Mouse (Mus musculus) intestine, embryonic 15.5 days (tissue): ENCODE measurements at regions not wholly inside any gene's neighbourhood (a gene's known extent, or its start where the extent isn't known, plus 50 kb on each side); places are given as distances from the start of the nearest gene placed in this dataset.

Experiments used
- ATAC-seq: fragments of 200-750 bp; cut with Nextera tagmentation; 2 replicates; pipeline ENCODE4 v1.8.0; 2017; ENCODE audit warnings: moderate TSS enrichment, moderate library complexity
- H3K27ac ChIP-seq: fragments of 300-500 bp; sonication (generic); 2 replicates; pipeline ENCODE4 v1.5.1; 2015; ENCODE audit warnings: mild to moderate bottlenecking, inconsistent platforms
- H3K27me3 ChIP-seq: fragments of 300-500 bp; sonication (generic); replicated peaks from 2 replicates; pipeline ENCODE4 v1.6.1; 2015; ENCODE audit warnings: inconsistent platforms
- H3K36me3 ChIP-seq: fragments of 300-500 bp; sonication (generic); 2 replicates; pipeline ENCODE4 v1.6.1; 2015; ENCODE audit warnings: inconsistent platforms
- H3K4me1 ChIP-seq: fragments of 300-500 bp; sonication (generic); replicated peaks from 2 replicates; pipeline ENCODE4 v1.6.1; 2015; ENCODE audit warnings: inconsistent platforms
- H3K4me2 ChIP-seq: fragments of 300-500 bp; sonication (generic); replicated peaks from 2 replicates; pipeline ENCODE4 v1.6.1; 2015; ENCODE audit warnings: mild to moderate bottlenecking, inconsistent platforms
- H3K4me3 ChIP-seq: fragments of 300-500 bp; sonication (generic); replicated peaks from 2 replicates; pipeline ENCODE4 v1.5.1; 2015; ENCODE audit warnings: inconsistent platforms
- H3K9ac ChIP-seq: fragments of 300-500 bp; sonication (generic); 2 replicates; pipeline ENCODE4 v1.6.1; 2015; ENCODE audit warnings: inconsistent platforms
- H3K9me3 ChIP-seq: fragments of 300-500 bp; sonication (generic); 2 replicates; pipeline ENCODE4 v1.6.1; 2016; ENCODE audit warnings: inconsistent platforms
- WGBS: fragments of 180-500 bp; shearing (Covaris S2); methylation state at CpG from one replicate; pipeline ENCODE4 v1.1.7; 2015; 5-methylcytosine and 5-hydroxymethylcytosine counted together

DNA sequence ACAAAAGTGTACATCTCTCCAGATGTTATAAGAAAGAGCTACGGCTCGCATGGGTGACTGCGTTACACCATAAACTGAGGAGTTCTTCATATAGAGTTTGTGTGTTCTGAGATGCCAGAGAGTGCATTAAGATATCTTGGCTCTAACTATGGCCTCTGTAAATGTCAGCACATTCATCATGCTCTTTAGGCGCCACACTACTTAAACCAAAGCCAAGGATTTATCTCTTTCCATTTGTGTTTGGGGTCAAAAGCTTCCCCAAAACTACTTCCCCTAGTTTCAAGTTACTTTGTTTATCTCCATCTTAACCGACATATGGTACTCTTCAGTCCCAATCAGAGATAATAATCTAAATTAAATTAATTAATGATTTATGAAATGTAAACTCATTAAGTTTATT lies 541.3 kb upstream of the N6amt1 start:
- WGBS: 49% methylated on average over 5 of the region's 5 CpGs
- Histone ChIP-seq H3K4me2 (no peak overlapping the region), H3K4me1 (peaks cover 5% of the 10 kb centered on the region; the same call in 1 of the 2 replicates), H3K9ac (no peak overlapping the region), H3K4me3 (no peak overlapping the region), H3K27ac (no peak overlapping the region), H3K36me3 (no peaks in the 10 kb centered on the region), H3K27me3 (no peaks in the 10 kb centered on the region), H3K9me3 (no peaks in the 10 kb centered on the region)
- ATAC-seq: no peak

DNA sequence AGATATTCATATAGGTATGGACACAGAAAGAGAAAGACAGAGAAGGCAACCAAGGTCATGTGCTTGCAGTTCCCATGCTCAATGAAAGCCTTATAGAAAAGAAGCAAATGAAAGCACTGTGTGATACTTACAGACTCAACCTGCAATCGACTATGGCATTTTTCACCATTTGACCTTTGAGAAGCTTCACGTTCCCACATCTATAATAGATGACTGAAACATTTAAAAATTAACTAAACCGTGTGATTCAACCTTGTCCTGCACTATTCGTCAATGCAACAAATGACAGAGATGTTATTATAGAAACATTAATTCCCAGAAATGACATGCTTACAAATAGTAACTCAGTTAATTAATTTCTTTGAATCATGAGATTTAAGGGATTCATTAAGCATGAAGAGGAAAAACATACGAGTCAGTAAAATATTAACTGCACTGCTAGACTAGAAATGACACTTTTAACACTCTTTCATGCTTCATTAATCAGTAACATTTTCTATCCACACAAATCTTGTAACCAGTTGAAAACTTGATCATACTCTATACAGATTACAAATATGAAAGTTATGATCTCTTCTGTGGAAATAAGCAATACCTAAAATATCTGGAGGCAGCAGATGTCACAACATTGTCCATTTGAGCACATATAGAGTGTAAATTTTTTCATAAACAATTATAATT lies 545.2 kb upstream of the N6amt1 start:
- no peak overlapping the region for H3K27ac ChIP-seq
- no peak overlapping the region for H3K4me2 ChIP-seq
- H3K4me1 ChIP-seq: no peaks in the 10 kb centered on the region
- no peaks in the 10 kb centered on the region for H3K27me3 ChIP-seq
- no peak overlapping the region for H3K9ac ChIP-seq
- no peaks in the 10 kb centered on the region for H3K9me3 ChIP-seq
- H3K36me3 ChIP-seq: no peaks in the 10 kb centered on the region
- no peak overlapping the region for H3K4me3 ChIP-seq
- 59% methylated on average over 5 of the region's 5 CpGs for WGBS
- ATAC-seq: peak; percentile 77

DNA sequence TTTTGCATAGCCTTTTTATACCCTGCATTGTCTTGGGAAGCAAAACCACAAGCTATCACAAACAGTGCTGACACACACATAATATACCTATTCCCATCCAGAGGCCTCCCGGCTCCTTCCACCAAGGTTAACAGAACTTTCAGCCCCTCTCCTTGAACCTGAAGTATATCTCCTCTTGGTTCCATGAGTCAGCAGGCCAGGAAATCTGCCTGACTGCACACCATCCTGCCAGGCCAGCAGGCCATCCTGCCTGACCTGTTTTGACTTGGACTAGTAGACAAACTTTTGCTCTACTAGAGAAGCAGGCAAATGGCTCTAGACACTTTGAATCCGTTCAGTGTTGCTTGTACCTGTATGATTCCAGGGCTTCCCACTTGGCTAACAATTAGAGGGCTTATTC lies 547.6 kb upstream of the N6amt1 start:
- H3K4me1 ChIP-seq: no peaks in the 10 kb centered on the region
- H3K27me3 ChIP-seq: no peaks in the 10 kb centered on the region
- H3K9me3 ChIP-seq: no peaks in the 10 kb centered on the region
- no peak overlapping the region for H3K27ac ChIP-seq
- ATAC-seq: 0 out of 2 replicates have a peak, but pooled peaks have one; percentile 23
- H3K36me3 ChIP-seq: no peaks in the 10 kb centered on the region
- WGBS: 77% methylated on average over 2 of the region's 2 CpGs
- no peak overlapping the region for H3K4me2 ChIP-seq
- no peak overlapping the region for H3K9ac ChIP-seq
- H3K4me3 ChIP-seq: no peak overlapping the region

GRCm38 (mm10) chr16:86776086-86776485 lies 577.9 kb upstream of the N6amt1 start:
- ATAC-seq: no peak
- Histone ChIP-seq H3K27ac (no peak overlapping the region), H3K9me3 (no peaks in the 10 kb centered on the region), H3K27me3 (no peaks in the 10 kb centered on the region), H3K4me3 (no peak overlapping the region), H3K4me2 (no peak overlapping the region), H3K36me3 (no peaks in the 10 kb centered on the region), H3K4me1 (no peaks in the 10 kb centered on the region), H3K9ac (no peak overlapping the region)
- WGBS: 38% methylated on average over 2 of the region's 2 CpGs

DNA sequence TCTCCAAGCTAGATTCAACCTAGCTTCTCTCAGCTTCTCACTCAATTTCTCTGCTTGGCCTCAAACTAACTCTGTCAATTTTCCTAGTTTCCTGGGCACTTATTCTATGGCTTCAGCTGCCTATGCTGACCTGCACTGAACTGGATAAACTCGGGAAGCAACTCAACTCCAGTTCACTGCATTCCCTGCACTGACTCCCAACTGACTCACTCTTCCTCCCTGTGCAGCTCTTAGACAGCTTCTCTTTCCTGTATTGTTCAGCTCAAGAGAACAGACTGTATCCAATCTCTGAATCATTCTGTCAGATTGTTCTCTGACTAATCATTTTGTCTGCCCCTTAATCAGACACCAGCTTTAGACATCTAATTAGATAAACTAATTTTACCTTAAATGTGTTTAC lies 581.4 kb upstream of the N6amt1 start:
- Histone ChIP-seq H3K27me3 (no peaks in the 10 kb centered on the region), H3K36me3 (no peaks in the 10 kb centered on the region), H3K4me2 (no peak overlapping the region), H3K27ac (no peak overlapping the region), H3K4me1 (no peaks in the 10 kb centered on the region), H3K9ac (no peak overlapping the region), H3K9me3 (no peaks in the 10 kb centered on the region), H3K4me3 (no peak overlapping the region)
- 50% methylated on average over 1 of the region's 1 CpGs for WGBS
- no peak for ATAC-seq

DNA sequence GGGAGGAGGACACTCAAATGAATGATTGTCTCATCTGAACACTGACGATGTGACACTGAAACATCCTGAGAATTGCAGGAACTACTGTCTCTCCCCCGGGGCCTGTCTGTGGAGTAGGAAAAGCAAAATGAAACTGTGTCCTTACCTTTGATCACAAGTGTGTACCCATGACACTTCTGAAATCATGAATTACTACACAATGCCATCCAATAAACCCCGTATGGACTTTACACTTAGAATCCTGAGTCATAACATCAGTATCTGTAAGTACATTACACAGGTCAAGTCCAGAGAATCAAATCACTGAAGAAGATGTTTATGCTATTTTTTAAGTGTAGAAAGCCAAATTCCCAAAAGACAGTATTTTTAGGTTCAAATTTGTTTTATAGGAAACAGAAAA lies 585.1 kb upstream of the N6amt1 start:
- ATAC-seq: peak; percentile 78
- H3K4me3 ChIP-seq: no peak overlapping the region

DNA sequence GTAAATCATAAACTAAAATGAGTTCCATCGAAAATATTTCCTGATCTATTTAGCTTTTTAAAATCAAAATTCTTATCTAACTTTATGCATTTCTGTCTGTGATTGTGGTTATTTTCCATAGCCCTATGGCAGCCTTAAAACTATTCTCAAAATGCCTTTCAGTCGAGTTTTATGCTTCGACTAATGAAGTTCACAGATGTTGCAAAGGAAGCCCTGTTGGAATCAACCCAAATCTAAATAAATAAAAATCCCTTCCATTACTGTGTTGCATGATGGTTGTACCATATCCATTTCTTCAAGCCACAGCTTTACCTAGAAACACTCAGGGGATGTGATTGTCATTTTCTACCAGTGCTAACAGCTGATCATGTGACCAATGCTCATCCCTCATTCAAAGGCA lies 585.6 kb upstream of the N6amt1 start:
- Histone ChIP-seq H3K4me3 (no peak overlapping the region), H3K36me3 (no peaks in the 10 kb centered on the region), H3K27ac (no peak overlapping the region), H3K9ac (no peak overlapping the region), H3K9me3 (no peaks in the 10 kb centered on the region), H3K4me1 (no peaks in the 10 kb centered on the region), H3K27me3 (no peaks in the 10 kb centered on the region), H3K4me2 (no peak overlapping the region)
- ATAC-seq: no peak
- WGBS: 74% methylated on average over 3 of the region's 3 CpGs

More for the DNA sequence above, 585.1 kb upstream of the N6amt1 start:
- H3K27ac ChIP-seq: no peak overlapping the region
- WGBS: 82% methylated on average over 3 of the region's 3 CpGs
- H3K9me3 ChIP-seq: no peaks in the 10 kb centered on the region
- no peak overlapping the region for H3K9ac ChIP-seq
- H3K36me3 ChIP-seq: no peaks in the 10 kb centered on the region
- H3K4me1 ChIP-seq: no peaks in the 10 kb centered on the region
- no peaks in the 10 kb centered on the region for H3K27me3 ChIP-seq
- no peak overlapping the region for H3K4me2 ChIP-seq

- H3K4me1 ChIP-seq: no peaks in the 10 kb centered on the region
- H3K9me3 ChIP-seq: no peaks in the 10 kb centered on the region
- H3K4me3 ChIP-seq: no peak overlapping the region
- no peaks in the 10 kb centered on the region for H3K36me3 ChIP-seq
- 64% methylated on average over 8 of the region's 8 CpGs for WGBS
- H3K27ac ChIP-seq: no peak overlapping the region
- no peak overlapping the region for H3K9ac ChIP-seq
- ATAC-seq: no peak
- H3K4me2 ChIP-seq: no peak overlapping the region
- no peaks in the 10 kb centered on the region for H3K27me3 ChIP-seq
These were observed 588.0 kb upstream of the N6amt1 start for GRCm38 (mm10) chr16:86765974-86766373.

DNA sequence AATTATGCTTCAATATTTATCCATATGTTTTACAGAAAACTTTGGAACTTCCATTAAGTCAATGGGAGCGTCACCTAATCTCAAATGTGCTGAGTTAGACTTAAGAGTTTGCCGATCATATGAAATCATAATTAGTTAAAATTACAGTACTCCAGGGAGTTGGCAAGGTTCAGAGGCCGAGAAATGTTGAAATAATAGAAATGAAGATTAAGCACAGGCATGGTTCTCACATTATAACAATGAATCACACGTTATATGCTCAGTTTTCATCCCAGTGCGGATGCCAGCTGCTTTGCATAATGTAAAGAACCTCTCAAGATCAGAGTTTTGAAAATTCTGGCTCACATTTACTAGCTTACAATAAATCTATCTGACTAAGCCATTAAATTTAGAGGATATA lies 612.7 kb upstream of the N6amt1 start:
- Histone ChIP-seq H3K4me3 (no peak overlapping the region), H3K27ac (no peak overlapping the region), H3K9me3 (no peaks in the 10 kb centered on the region), H3K27me3 (no peaks in the 10 kb centered on the region), H3K36me3 (no peaks in the 10 kb centered on the region), H3K4me2 (no peak overlapping the region), H3K4me1 (no peaks in the 10 kb centered on the region), H3K9ac (no peak overlapping the region)
- no peak for ATAC-seq
- 68% methylated on average over 5 of the region's 5 CpGs for WGBS

GRCm38 (mm10) chr16:86718982-86719771 lies 634.8 kb upstream of the N6amt1 start:
- Histone ChIP-seq H3K27ac (no peak overlapping the region), H3K9ac (no peak overlapping the region), H3K27me3 (no peaks in the 10 kb centered on the region), H3K4me2 (no peak overlapping the region), H3K4me1 (no peaks in the 10 kb centered on the region), H3K9me3 (no peaks in the 10 kb centered on the region), H3K4me3 (no peak overlapping the region), H3K36me3 (no peaks in the 10 kb centered on the region)
- ATAC-seq: no peak
- 46% methylated on average over 5 of the region's 5 CpGs for WGBS

DNA sequence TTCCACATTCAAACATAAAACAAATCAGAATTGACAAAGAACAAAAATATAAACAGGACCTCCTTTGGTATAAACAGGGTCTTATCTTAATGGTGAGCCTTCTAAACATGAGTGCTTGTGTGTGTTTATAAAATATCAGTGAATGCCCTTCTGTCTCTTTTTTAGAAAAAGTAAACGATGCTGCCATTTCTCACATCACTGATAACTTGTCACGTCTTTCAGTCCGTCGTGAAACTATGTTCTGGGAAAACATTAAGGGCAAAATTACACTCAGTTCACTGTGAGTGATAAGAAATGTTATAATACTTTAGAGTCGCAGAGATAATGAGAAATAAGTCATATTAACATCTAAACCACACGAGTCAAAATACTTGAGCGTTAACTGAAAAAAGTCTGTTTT lies 635.6 kb upstream of the N6amt1 start:
- WGBS: 46% methylated on average over 7 of the region's 7 CpGs
- no peak for ATAC-seq
- H3K27me3 ChIP-seq: no peaks in the 10 kb centered on the region
- H3K4me3 ChIP-seq: no peak overlapping the region
- no peaks in the 10 kb centered on the region for H3K4me1 ChIP-seq
- no peaks in the 10 kb centered on the region for H3K36me3 ChIP-seq
- no peak overlapping the region for H3K27ac ChIP-seq
- H3K9ac ChIP-seq: no peak overlapping the region
- no peak overlapping the region for H3K4me2 ChIP-seq
- H3K9me3 ChIP-seq: no peaks in the 10 kb centered on the region

GRCm38 (mm10) chr16:86701700-86702099 lies 652.3 kb upstream of the N6amt1 start:
- 57% methylated on average over 4 of the region's 4 CpGs for WGBS
- no peak overlapping the region for H3K27ac ChIP-seq
- H3K9ac ChIP-seq: no peak overlapping the region
- H3K36me3 ChIP-seq: no peaks in the 10 kb centered on the region
- H3K4me1 ChIP-seq: no peaks in the 10 kb centered on the region
- H3K4me2 ChIP-seq: no peak overlapping the region
- ATAC-seq: no peak
- H3K9me3 ChIP-seq: no peaks in the 10 kb centered on the region
- no peak overlapping the region for H3K4me3 ChIP-seq
- no peaks in the 10 kb centered on the region for H3K27me3 ChIP-seq

- no peak overlapping the region for H3K4me2 ChIP-seq
- no peak overlapping the region for H3K4me3 ChIP-seq
- peak; percentile 78 for ATAC-seq
- no peaks in the 10 kb centered on the region for H3K9me3 ChIP-seq
- H3K4me1 ChIP-seq: no peaks in the 10 kb centered on the region
- H3K27me3 ChIP-seq: no peaks in the 10 kb centered on the region
- H3K9ac ChIP-seq: no peak overlapping the region
- H3K36me3 ChIP-seq: no peaks in the 10 kb centered on the region
- 33% methylated on average over 3 of the region's 3 CpGs for WGBS
- no peak overlapping the region for H3K27ac ChIP-seq
These were observed 659.5 kb upstream of the N6amt1 start for GRCm38 (mm10) chr16:86694497-86694896.
